Mouse (Mus musculus) G1E-ER4 (cell line): Measurements from ENCODE around the gene Suv39h1. TPM values are rescaled to one million over a fixed set of nuclear protein-coding genes. Genes with fewer than 3 reads are reported as not detected.

Experiments
- GATA1 ChIP-seq: IDR thresholded peaks from one replicate; pipeline ENCODE4 v1.8.0; 2012; ENCODE audit warnings: low read length, inconsistent platforms
- polyA plus RNA-seq: library from polyadenylated mRNA; stranded (reverse); fragments of >175 nt; gene quantifications from 2 replicates; pipeline ENCODE4 v1.2.3, GENCODE M21; 2012

Suv39h1 gene
- polyA plus RNA-seq, result 19.8 and 22.2 TPM in 2 replicates

DNA sequence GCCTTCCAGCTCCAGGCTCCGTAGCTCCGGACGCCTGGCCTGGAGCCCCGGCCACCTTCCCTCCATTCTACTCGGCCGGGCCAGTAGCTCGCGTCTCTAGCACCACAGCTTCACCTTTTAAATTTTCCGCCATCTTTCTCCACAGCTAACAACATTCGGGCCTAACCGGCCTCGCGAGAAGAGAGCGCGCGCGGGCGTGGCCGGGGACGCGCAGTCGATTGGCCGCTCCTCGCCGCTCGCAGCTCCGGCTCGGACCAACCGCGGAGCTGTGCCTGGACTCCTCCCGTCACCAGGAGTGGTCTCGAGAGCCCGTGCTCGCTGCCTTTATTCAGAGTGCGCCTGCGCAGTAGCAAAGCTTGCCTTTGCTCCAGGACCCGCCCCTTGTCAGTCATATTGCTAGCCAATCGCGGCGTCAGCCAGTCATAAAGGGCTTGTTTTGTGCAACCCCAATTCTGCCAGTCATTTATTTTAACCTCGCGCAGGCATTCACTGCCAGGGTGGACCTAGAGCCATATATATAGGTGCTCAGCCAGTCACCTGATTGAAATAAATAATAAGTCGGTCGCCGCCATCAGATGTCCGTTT lies at the start of gene Suv39h1:
TSS of gene Suv39h1 (minus strand) at position 331 of the 585 bp plus-strand sequence.
- TF ChIP-seq GATA1, result no peak

- no peak for TF ChIP-seq GATA1
Observed at GRCm38 (mm10) chrX:8123821-8124470, 49.4 kb upstream of the Suv39h1 start.

GRCm38 (mm10) chrX:8117264-8117663 lies 42.7 kb upstream of the Suv39h1 start:
- TF ChIP-seq GATA1, result peak; percentile 17

- no peak for TF ChIP-seq GATA1
Observed at GRCm38 (mm10) chrX:8115275-8115674, 40.7 kb upstream of the Suv39h1 start.

GRCm38 (mm10) chrX:8105019-8105418 lies 30.5 kb upstream of the Suv39h1 start:
- TF ChIP-seq GATA1, result no peak

DNA sequence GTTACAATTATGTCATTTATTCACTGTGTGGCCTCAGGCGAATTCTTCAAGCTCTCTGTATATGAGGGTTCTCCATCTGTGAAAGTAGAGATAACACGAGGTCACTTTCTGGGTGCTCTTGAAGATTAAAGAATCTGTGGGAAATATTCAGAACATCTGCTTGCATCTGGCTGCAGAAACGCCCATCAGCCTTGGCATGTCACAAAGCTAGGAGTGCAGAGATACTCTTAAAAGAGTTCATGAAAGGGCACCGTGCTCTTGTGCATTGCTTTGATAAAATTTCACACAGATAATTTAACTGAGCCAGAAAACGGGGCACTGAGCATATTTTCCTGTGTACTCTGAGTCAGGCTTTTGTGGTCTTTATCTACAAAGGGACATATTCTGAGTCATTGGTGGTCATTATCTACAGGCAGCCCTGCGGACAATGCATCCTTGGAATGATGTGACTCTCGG lies 27.7 kb upstream of the Suv39h1 start:
- peak; percentile 86 for TF ChIP-seq GATA1

GRCm38 (mm10) chrX:8101017-8101416 lies 26.5 kb upstream of the Suv39h1 start:
- no peak for TF ChIP-seq GATA1

DNA sequence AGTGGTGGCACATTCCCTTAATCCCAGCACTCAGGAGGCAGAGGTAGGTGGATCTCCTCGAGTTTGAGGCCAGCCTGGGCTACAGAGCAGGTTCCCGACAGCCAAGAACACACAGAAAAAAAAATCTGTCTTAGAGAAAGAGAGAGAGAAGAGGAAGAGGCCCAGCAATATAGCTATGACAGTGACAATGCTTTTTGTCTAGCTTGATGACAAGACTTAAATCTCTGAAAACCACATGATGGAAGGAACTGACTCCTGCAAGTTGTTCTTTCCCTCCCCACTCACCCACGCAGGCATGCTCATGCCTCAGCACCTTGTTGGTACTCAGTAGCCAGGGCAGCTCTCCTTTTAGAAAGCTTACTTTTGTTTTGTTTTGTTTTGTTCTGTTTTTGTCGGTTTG lies 24.9 kb upstream of the Suv39h1 start:
- TF ChIP-seq GATA1, result no peak

GRCm38 (mm10) chrX:8096787-8097242 lies 22.3 kb upstream of the Suv39h1 start:
- no peak for TF ChIP-seq GATA1

DNA sequence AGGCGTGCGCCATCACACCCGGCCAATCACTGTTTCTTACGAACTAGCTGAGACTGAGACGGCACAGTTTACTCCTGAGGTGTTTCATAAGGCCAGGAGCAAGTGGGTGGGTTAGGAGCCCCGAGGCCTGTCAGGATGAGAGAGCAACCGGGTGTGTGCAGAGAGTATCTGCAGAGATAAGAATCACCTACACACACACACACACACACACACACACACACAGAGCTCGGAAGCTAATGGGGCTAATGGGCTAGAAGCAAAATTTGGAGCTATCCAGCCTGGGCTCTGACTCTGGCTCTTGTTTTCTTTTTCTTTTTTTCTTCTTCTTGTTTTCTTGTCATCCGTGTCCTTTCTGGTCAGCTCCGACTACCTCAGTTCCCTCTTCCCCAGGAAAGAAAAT lies 21.0 kb upstream of the Suv39h1 start:
- TF ChIP-seq GATA1, result no peak

GRCm38 (mm10) chrX:8090346-8090953 lies 15.9 kb upstream of the Suv39h1 start, which contains the start of gene Was:
Gene Was (minus strand): TSS chrX:8090498.
- TF ChIP-seq GATA1, result no peak

DNA sequence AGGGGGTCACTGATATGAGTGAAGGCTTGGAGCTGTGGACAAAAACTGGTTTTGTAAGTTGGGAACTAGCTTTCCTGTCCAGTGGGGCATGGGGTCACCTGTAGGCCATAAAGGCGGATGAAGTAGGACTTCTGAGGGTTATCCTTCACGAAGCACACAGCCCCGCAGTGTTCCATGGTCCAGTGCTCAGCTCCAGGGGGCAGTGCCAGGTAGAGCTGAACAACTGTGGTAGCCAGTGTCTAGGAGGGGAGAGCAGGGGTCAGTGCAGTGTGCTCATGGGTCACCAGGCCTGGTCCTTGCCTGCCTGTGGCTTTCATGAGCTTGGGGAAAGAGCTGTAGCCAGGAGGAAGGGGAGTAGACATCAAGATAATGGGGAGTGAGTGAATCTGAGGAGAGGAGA lies 15.2 kb upstream of the Suv39h1 start:
- no peak for TF ChIP-seq GATA1

DNA sequence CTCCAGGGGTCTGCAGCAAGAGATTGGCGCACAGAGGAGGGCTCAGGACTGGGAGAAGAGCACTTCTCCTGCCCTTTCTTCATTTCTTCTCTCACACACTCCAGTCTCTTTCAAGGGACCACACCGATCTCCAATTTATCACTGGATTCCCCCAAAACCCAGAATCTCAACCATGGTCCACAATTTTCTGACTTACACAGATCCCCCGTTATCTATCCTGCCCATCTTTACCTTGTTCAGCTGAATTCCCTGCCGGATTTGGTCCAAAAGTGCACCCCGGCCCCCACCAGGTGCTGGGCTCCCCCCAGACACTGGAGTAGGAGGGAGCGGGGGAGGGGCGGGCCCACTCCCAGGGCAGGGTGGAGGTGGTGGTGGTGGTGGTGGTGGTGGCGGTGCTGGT lies 11.1 kb upstream of the Suv39h1 start:
- TF ChIP-seq GATA1, result no peak

- no peak for TF ChIP-seq GATA1
Observed at GRCm38 (mm10) chrX:8084771-8085259, 10.3 kb upstream of the Suv39h1 start.

- TF ChIP-seq GATA1, result no peak
Observed at GRCm38 (mm10) chrX:8075104-8075503, 544 bp upstream of the Suv39h1 start.

DNA sequence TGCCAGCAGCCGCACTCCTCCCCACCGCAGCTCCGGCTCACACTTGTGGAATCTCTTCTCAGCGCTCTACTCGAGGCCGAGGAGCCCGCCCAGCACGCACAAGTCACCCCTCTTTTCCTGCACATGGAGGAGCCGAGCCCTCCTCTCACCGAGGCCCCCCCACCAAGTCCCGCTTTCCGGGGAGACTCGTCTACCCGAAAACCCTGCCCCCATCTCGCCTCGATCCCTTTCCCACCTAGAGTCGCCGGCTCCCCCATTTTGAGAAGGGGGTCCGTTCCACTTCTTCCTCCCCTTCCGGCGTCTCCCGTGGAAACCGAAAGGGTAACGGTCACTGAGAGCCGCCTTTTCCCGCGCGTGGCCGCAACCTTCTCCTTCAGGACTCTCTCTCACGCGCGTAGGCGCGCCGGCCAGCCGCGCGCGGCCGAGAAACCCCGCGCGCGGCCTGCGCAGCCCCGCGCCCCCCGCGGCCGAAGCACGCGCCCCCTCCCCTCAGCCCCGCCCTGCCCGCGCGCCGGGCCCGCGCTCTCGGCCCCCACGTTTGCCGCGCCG lies 605 bp downstream of the Suv39h1 start:
- no peak for TF ChIP-seq GATA1
